Mouse (Mus musculus): Measurements from ENCODE around the gene Ubac1. TPM values are rescaled to one million over a fixed set of nuclear protein-coding genes. Genes with fewer than 3 reads are reported as not detected.

Gene Ubac1
- polyA plus RNA-seq, 1 experiment from 2014 or later, result 290 TPM

DNA sequence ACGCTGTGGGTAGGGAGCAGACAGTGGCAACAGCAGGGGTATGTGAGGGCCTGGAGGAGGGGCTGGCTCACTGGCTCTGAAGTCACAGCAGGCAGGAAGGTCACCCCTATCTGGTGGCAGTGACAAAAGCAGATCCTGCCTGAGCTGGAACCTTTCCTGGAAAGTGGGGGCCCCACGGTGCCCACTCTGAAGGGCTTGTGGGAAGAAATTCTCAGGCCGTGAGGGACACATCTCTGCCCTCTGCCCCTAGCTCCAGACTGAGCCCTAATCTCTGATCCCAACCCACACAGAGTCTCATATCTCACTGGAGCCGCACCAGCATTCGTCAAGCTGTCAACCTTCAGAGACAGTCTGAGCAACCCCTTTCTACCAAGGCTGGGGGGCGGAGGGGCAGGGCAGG lies 15.8 kb upstream of the Ubac1 start:
- Histone ChIP-seq H3K4me1 (replicated peaks; ENCODE audit: control insufficient read depth, insufficient read depth, low read length) (peaks cover 36% of the 10 kb centered on the region), H3K27ac (ENCODE audit: low read depth, low read length) (peak overlapping the region; percentile 78), H3K4me3 (ENCODE audit: low read depth, low read length) (no peak overlapping the region), H3K9me3 (ENCODE audit: control insufficient read depth, low read length) (no peaks in the 10 kb centered on the region), H3K27me3 (replicated peaks; ENCODE audit: control insufficient read depth, insufficient read depth, low read length) (no peaks in the 10 kb centered on the region), H3K36me3 (ENCODE audit: control insufficient read depth, insufficient read depth, low read length) (no peaks in the 10 kb centered on the region), H3K9ac (ENCODE audit: low read depth, low read length) (peak overlapping the region; percentile 64), H3K4me2 (peak overlapping the region; percentile 39)
- ATAC-seq (replicated peaks; ENCODE audit: low FRiP score) (peak; percentile 90), DNase-seq (ENCODE audit: low spot score) (peak; percentile 50)
- 14% methylated on average over 6 of the region's 6 CpGs for WGBS

DNA sequence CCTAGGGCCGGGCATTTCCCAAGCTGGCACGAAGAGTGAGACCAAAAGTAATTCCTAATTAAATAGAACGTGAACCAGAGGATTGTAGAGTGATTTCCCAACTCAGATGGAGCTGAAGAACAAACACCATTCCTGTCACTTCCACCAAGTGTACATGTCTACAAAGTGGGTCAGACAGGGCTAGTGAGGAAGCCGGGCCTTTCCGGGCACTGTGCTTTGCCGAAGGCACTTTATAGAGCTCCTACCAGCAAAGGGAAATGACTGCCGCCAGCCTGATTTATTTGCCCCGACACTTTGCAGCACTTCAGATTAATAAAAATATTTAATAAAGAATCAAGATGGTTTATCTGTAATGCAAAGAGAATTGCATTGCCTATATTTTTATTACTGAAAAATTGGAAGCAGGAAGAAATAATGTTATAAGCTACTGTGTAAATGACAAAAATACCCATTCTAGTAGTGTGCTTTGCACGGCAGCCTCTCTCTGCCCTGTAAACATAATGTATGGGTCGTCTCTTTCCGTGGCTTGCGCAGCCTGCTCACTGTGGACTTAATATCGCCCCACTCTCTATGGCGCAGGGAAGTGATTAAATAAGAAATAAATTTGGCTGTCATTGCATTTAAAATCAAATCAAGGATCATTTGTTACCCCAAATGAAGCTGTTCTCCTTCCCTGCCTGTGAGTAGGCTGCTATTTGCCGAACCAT lies 12.9 kb upstream of the Ubac1 start:
- Histone ChIP-seq H3K27ac (ENCODE audit: low read depth, low read length) (no peak overlapping the region), H3K4me1 (replicated peaks; ENCODE audit: control insufficient read depth, insufficient read depth, low read length) (peaks cover 23% of the 10 kb centered on the region), H3K9ac (ENCODE audit: low read depth, low read length) (no peak overlapping the region), H3K4me3 (ENCODE audit: low read depth, low read length) (no peak overlapping the region), H3K36me3 (ENCODE audit: control insufficient read depth, insufficient read depth, low read length) (no peaks in the 10 kb centered on the region), H3K4me2 (no peak overlapping the region), H3K27me3 (replicated peaks; ENCODE audit: control insufficient read depth, insufficient read depth, low read length) (no peaks in the 10 kb centered on the region), H3K9me3 (ENCODE audit: control insufficient read depth, low read length) (no peaks in the 10 kb centered on the region)
- DNase-seq (ENCODE audit: low spot score) (no peak), ATAC-seq (replicated peaks; ENCODE audit: low FRiP score) (no peak)
- WGBS, result 87% methylated on average over 15 of the region's 15 CpGs

DNA sequence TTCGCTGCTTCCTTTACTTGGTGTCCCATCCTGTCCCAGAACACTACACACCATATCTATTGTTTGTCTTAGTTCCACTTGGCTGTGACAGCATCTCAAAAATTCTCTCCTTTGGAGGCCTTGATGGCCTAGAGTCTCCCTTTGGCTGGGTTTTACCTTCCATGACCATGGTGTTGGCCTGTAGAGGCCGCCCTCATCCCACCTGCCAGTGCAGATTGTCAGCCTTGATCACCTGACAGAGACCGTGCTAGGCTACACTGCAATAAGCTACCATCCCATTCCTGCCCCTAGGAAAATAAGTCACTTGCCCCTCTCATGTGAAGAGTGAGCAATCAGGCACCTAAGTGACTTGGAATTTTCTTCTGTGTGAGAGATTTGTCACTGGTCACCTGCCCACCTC lies 8.7 kb upstream of the Ubac1 start:
- no peaks in the 10 kb centered on the region for H3K27me3 ChIP-seq (replicated peaks; ENCODE audit: control insufficient read depth, insufficient read depth, low read length)
- no peak for DNase-seq (ENCODE audit: low spot score)
- H3K9ac ChIP-seq (ENCODE audit: low read depth, low read length), result no peak overlapping the region
- H3K4me1 ChIP-seq (replicated peaks; ENCODE audit: control insufficient read depth, insufficient read depth, low read length), result no peaks in the 10 kb centered on the region; the same call in 1 of the 2 replicates
- no peaks in the 10 kb centered on the region for H3K9me3 ChIP-seq (ENCODE audit: control insufficient read depth, low read length)
- H3K27ac ChIP-seq (ENCODE audit: low read depth, low read length), result no peak overlapping the region
- no peaks in the 10 kb centered on the region for H3K36me3 ChIP-seq (ENCODE audit: control insufficient read depth, insufficient read depth, low read length)
- H3K4me2 ChIP-seq, result no peak overlapping the region
- no peak overlapping the region for H3K4me3 ChIP-seq (ENCODE audit: low read depth, low read length)
- ATAC-seq (replicated peaks; ENCODE audit: low FRiP score), result peak; percentile 68; the same call in 1 of the 2 replicates
- WGBS, result 47% methylated on average over 3 of the region's 3 CpGs

DNA sequence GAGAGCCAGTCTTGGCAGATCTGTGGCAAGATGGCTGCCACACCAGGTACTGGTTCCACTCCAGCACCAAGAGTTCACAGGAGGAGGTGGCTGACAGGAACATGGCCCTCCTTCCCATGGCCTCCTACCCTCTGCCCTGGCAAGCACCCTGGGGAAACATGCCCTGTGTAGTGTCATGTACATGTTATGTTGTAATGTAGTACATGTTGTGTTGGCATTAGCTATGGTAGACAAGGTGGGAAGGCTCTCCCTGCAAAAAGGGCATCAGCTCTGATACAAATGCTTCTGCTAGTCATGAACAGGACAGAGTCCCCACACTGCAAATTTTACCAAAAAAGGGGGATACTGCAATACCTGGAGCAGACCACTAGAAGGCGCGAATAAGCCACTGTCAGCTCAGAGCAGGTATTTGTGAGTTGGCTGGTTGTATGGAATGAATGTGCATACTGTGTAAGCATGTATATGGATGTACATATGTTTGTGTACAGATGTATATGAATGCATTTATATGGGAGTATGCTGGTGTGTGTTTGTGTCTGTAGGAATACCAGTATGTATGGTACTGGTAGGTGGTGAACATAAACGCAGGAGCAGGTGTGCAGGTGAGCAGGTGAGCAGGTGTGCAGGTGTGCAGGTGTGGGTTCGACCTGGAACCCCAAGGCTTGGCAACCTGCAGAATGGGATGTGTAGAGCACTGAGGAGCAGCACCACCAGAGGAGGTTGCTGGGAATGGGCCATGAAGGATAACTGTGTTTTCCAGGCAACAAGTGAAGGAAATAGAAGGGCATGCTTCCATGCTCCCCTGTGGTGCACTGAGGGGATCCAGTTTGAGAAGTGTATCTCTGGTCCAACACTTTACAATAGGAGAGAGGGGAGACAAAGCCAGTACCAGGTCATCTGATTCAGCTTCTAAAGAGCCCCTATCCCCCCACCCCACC lies 2.9 kb upstream of the Ubac1 start:
- Histone ChIP-seq H3K4me1 (replicated peaks; ENCODE audit: control insufficient read depth, insufficient read depth, low read length) (peaks cover 6% of the 10 kb centered on the region), H3K4me3 (ENCODE audit: low read depth, low read length) (no peak overlapping the region), H3K27me3 (replicated peaks; ENCODE audit: control insufficient read depth, insufficient read depth, low read length) (no peaks in the 10 kb centered on the region), H3K4me2 (no peak overlapping the region), H3K9me3 (ENCODE audit: control insufficient read depth, low read length) (no peaks in the 10 kb centered on the region), H3K9ac (ENCODE audit: low read depth, low read length) (0 out of 2 replicates have a peak overlapping the region, but pooled peaks have one; percentile 10), H3K36me3 (ENCODE audit: control insufficient read depth, insufficient read depth, low read length) (peaks cover 2% of the 10 kb centered on the region; the same call in 1 of the 2 replicates), H3K27ac (ENCODE audit: low read depth, low read length) (no peak overlapping the region)
- DNase-seq (ENCODE audit: low spot score), result no peak
- WGBS, result 31% methylated on average over 4 of the region's 4 CpGs
- no peak for ATAC-seq (replicated peaks; ENCODE audit: low FRiP score)

DNA sequence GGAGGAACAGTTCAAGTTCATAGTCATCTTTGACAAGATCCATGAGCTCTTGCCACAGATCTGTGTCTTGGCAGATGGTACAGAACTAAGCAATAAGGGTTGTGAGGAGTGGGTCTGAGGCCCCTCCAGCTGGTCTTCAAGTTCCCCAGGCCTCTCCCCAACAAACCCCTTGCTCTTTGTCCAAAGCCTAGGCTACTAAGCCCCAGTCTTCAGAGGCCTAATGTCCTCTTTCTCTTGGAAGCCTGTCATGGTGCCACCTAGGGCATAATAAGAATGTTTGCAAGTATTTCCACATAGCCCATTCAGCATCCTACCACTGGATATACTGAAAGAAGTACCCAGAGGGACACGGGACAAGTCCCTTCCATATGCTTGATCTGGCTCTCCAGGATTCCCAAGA lies 1.1 kb upstream of the Ubac1 start:
- Histone ChIP-seq H3K4me2 (no peak overlapping the region), H3K9ac (ENCODE audit: low read depth, low read length) (no peak overlapping the region), H3K4me3 (ENCODE audit: low read depth, low read length) (no peak overlapping the region), H3K27me3 (replicated peaks; ENCODE audit: control insufficient read depth, insufficient read depth, low read length) (no peaks in the 10 kb centered on the region), H3K9me3 (ENCODE audit: control insufficient read depth, low read length) (no peaks in the 10 kb centered on the region), H3K36me3 (ENCODE audit: control insufficient read depth, insufficient read depth, low read length) (peaks cover 4% of the 10 kb centered on the region; the same call in 1 of the 2 replicates), H3K27ac (ENCODE audit: low read depth, low read length) (no peak overlapping the region), H3K4me1 (replicated peaks; ENCODE audit: control insufficient read depth, insufficient read depth, low read length) (peaks cover 19% of the 10 kb centered on the region)
- DNase-seq (ENCODE audit: low spot score) (no peak), ATAC-seq (replicated peaks; ENCODE audit: low FRiP score) (no peak)
- 78% methylated on average over 1 of the region's 1 CpGs for WGBS

DNA sequence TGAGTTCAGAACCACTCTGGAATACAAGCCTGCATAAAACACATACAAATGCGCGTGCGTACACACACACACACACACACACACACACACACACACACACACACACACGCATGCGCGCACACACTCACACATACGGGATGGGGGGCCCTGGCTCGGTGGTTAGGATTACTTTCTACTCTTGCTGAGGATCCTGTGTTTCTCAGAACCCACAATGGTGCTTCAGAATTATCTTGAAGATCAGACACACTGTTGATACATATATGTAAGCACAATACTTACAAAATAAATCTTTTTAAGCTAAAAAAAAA lies 665 bp upstream of the Ubac1 start:
- Histone ChIP-seq H3K27ac (ENCODE audit: low read depth, low read length) (peak overlapping the region; percentile 92; the same call in 1 of the 2 replicates), H3K4me2 (peak overlapping the region; percentile 75), H3K4me3 (ENCODE audit: low read depth, low read length) (peak overlapping the region; percentile 90), H3K9me3 (ENCODE audit: control insufficient read depth, low read length) (no peaks in the 10 kb centered on the region), H3K27me3 (replicated peaks; ENCODE audit: control insufficient read depth, insufficient read depth, low read length) (no peaks in the 10 kb centered on the region), H3K36me3 (ENCODE audit: control insufficient read depth, insufficient read depth, low read length) (peaks cover 4% of the 10 kb centered on the region; the same call in 1 of the 2 replicates), H3K4me1 (replicated peaks; ENCODE audit: control insufficient read depth, insufficient read depth, low read length) (peaks cover 23% of the 10 kb centered on the region), H3K9ac (ENCODE audit: low read depth, low read length) (peak overlapping the region; percentile 84; the same call in 1 of the 2 replicates)
- WGBS, result 80% methylated on average over 8 of the region's 8 CpGs
- ATAC-seq (replicated peaks; ENCODE audit: low FRiP score) (no peak), DNase-seq (ENCODE audit: low spot score) (no peak)

DNA sequence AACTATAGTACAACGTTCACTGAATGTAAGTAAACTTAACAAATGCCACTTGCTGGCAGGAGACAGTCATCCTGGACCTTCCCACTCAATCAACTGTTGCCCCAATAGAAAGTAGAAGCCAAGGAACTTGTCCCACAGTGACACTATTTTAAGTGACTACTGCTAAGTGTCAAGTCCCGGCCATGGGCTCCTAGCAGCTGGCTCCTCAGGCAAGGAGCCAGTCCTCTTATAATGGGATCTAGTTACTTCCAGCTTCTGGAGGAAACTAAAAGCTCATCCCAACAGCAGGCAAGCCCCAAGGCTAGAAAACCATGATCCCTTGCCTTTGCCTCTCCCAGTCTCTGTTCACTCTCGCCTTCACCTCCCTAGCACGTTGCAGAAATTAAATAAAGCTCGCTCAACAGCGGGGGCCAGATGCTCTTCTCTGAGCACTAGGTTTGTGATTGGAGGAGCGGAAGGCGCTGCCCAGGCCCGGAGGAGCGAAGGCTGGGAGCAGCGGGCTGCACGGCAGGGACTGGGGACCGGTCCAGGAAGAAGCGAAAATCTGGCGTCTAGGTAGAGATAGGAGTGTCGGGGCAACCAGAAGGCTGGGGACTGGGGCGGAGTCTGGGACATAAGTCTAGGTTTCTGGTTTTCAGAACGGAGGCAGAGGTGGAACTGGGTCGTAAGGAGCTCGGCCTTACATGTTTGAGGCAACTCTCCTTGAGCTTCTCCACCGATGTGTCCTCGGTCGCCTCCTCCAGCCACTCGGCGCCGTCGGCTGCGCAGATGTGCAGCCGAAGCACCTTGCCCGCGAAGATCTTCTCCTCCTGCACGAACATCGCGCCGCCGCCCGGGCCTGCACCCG lies 610 bp downstream of the Ubac1 start:
- 3% methylated on average over 38 of the region's 38 CpGs for WGBS
- Histone ChIP-seq H3K4me1 (replicated peaks; ENCODE audit: control insufficient read depth, insufficient read depth, low read length) (peaks cover 33% of the 10 kb centered on the region), H3K4me3 (ENCODE audit: low read depth, low read length) (peak overlapping the region; percentile 90), H3K9ac (ENCODE audit: low read depth, low read length) (peak overlapping the region; percentile 84), H3K4me2 (peak overlapping the region; percentile 75), H3K27me3 (replicated peaks; ENCODE audit: control insufficient read depth, insufficient read depth, low read length) (no peaks in the 10 kb centered on the region), H3K36me3 (ENCODE audit: control insufficient read depth, insufficient read depth, low read length) (peaks cover 5% of the 10 kb centered on the region; the same call in 1 of the 2 replicates), H3K27ac (ENCODE audit: low read depth, low read length) (peak overlapping the region; percentile 92), H3K9me3 (ENCODE audit: control insufficient read depth, low read length) (no peaks in the 10 kb centered on the region)
- ATAC-seq (replicated peaks; ENCODE audit: low FRiP score) (peak; percentile 50), DNase-seq (ENCODE audit: low spot score) (no peak)

DNA sequence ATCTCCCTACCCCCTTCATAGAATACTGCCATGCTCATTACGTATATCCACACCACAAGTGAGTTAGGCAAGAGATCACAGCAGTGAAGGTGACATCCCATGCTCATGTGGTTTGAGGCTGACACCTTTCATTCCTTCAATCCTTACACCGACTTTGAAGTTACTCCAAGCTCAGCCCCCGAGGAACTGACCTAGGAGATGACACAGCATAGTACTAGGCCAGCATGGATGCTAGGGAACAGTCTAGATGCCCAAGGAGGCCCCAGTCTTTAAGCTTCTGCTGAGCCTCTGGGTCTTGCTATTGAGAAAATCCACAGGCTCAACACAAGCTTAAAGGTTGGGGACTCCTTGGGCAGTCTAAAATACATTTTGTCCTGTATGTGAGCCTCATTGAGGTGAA lies 1.6 kb downstream of the Ubac1 start:
- H3K9me3 ChIP-seq (ENCODE audit: control insufficient read depth, low read length), result no peaks in the 10 kb centered on the region
- 59% methylated on average over 3 of the region's 3 CpGs for WGBS
- ATAC-seq (replicated peaks; ENCODE audit: low FRiP score) (no peak), DNase-seq (ENCODE audit: low spot score) (no peak)
- peak overlapping the region; percentile 84 for H3K9ac ChIP-seq (ENCODE audit: low read depth, low read length)
- H3K36me3 ChIP-seq (ENCODE audit: control insufficient read depth, insufficient read depth, low read length), result peaks cover 15% of the 10 kb centered on the region; the same call in 1 of the 2 replicates
- H3K27me3 ChIP-seq (replicated peaks; ENCODE audit: control insufficient read depth, insufficient read depth, low read length), result no peaks in the 10 kb centered on the region
- H3K4me1 ChIP-seq (replicated peaks; ENCODE audit: control insufficient read depth, insufficient read depth, low read length), result peaks cover 36% of the 10 kb centered on the region
- peak overlapping the region; percentile 92 for H3K27ac ChIP-seq (ENCODE audit: low read depth, low read length)
- peak overlapping the region; percentile 75 for H3K4me2 ChIP-seq
- H3K4me3 ChIP-seq (ENCODE audit: low read depth, low read length), result peak overlapping the region; percentile 90
